Mouse (Mus musculus): ENCODE measurements at regions not wholly inside any gene's neighbourhood (a gene's known extent, or its start where the extent isn't known, plus 50 kb on each side); places are given as distances from the start of the nearest gene placed in this dataset.

DNA sequence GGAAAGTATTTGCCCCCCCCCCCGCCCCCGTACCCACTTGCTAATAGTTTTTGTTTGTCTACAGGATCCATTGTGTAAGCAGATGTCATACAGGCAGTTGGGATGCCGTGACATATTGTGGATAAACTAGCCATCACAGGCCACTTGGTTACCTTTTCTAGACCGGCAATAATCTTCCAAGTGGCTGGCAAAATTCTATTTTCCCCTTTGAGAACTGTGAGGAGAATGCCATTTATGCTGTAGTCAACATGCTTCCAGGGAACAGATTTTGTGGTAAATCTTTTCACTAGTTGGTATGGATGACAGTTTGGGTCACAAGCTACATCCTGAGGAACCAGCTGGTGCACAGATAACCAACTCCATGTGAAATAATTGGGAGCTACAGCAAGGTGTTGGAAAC, 456.5 kb upstream of the Plxna2 start:
- ATAC-seq (ENCODE audit: insufficient number of reproducible peaks, low FRiP score, low TSS enrichment, low read depth): no peak
- no peak overlapping the region for H3K4me3 ChIP-seq (ENCODE audit: low read depth, low read length)
- no peak overlapping the region for H3K27ac ChIP-seq (replicated peaks; ENCODE audit: low read depth, low read length)
- no peaks in the 10 kb centered on the region for H3K27me3 ChIP-seq (ENCODE audit: control insufficient read depth, insufficient read depth, low read length)
- H3K9me3 ChIP-seq (ENCODE audit: control insufficient read depth, low read length): no peaks in the 10 kb centered on the region
- H3K9ac ChIP-seq (ENCODE audit: low read length): no peak overlapping the region
- 89% methylated on average over 4 of the region's 4 CpGs for WGBS
- DNase-seq (ENCODE audit: low spot score): no peak
- H3K36me3 ChIP-seq (ENCODE audit: control insufficient read depth, insufficient read depth, low read length): no peaks in the 10 kb centered on the region
- no peak overlapping the region for H3K4me2 ChIP-seq (ENCODE audit: low read depth, severe bottlenecking)
- no peaks in the 10 kb centered on the region for H3K4me1 ChIP-seq (ENCODE audit: control insufficient read depth, insufficient read depth, low read length)

DNA sequence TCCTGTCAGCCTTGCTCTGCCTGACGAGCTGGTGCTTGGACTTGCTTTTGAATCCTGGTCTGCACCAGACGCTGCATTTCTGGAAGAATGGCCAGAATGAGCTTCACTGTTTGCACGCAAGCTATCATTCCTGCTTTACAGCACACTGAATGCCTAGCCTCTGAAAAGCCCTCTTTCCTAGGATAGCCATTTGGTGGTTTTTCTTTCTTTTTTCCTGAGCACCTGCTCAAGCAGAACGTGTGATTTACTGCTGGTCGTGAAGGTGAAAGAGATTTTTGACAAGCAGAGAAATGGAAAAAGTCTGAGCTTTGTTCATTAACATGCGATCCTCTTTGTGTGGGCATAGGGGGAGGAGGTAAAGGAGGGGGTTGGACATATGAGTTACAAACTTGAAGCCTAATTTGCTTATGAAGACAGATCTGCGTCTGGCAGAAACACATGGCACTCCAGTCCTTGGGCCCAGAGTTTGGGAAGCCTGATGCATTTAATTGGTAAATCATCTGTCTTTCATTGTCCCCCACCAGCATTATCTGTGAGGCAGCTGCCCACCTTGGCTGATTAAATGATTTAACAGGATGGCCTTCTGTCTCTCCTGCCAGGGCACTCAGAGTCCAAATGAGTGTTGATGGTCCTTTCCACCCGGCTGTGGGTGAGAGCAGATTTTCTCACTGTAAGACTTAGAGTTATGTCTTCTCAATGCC, 457.1 kb upstream of the Plxna2 start:
- Histone ChIP-seq H3K27me3 (ENCODE audit: control insufficient read depth, insufficient read depth, low read length) (no peaks in the 10 kb centered on the region), H3K36me3 (ENCODE audit: control insufficient read depth, insufficient read depth, low read length) (no peaks in the 10 kb centered on the region), H3K4me1 (ENCODE audit: control insufficient read depth, insufficient read depth, low read length) (no peaks in the 10 kb centered on the region), H3K27ac (replicated peaks; ENCODE audit: low read depth, low read length) (no peak overlapping the region), H3K9ac (ENCODE audit: low read length) (no peak overlapping the region), H3K9me3 (ENCODE audit: control insufficient read depth, low read length) (no peaks in the 10 kb centered on the region), H3K4me2 (ENCODE audit: low read depth, severe bottlenecking) (no peak overlapping the region), H3K4me3 (ENCODE audit: low read depth, low read length) (no peak overlapping the region)
- ATAC-seq (ENCODE audit: insufficient number of reproducible peaks, low FRiP score, low TSS enrichment, low read depth) (no peak), DNase-seq (ENCODE audit: low spot score) (no peak)
- WGBS: 55% methylated on average over 8 of the region's 8 CpGs

DNA sequence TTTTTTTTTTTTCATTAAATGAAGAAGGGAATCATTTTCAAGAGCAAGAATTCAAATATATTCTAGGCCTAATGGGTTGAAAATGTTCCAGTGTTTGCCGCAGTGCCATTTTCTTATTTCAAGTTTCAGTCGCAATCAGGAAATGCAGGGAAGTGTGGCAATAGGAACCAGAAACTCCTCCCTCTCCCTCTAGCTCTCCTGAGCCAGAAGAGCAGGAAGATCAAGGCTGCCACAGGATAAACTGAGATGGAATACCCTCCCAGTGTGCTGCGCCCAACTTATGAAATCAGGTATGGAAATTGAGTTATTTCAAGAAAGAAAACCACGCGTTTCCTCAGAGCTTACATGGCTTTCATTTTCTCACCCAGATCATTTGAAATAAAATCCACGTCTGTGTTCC, 460.8 kb upstream of the Plxna2 start:
- Histone ChIP-seq H3K4me3 (ENCODE audit: low read depth, low read length) (no peak overlapping the region), H3K9ac (ENCODE audit: low read length) (no peak overlapping the region), H3K27me3 (ENCODE audit: control insufficient read depth, insufficient read depth, low read length) (no peaks in the 10 kb centered on the region), H3K4me2 (ENCODE audit: low read depth, severe bottlenecking) (no peak overlapping the region), H3K36me3 (ENCODE audit: control insufficient read depth, insufficient read depth, low read length) (no peaks in the 10 kb centered on the region), H3K9me3 (ENCODE audit: control insufficient read depth, low read length) (no peaks in the 10 kb centered on the region), H3K4me1 (ENCODE audit: control insufficient read depth, insufficient read depth, low read length) (no peaks in the 10 kb centered on the region), H3K27ac (replicated peaks; ENCODE audit: low read depth, low read length) (no peak overlapping the region)
- ATAC-seq (ENCODE audit: insufficient number of reproducible peaks, low FRiP score, low TSS enrichment, low read depth): no peak
- 87% methylated on average over 6 of the region's 6 CpGs for WGBS
- no peak for DNase-seq (ENCODE audit: low spot score)

DNA sequence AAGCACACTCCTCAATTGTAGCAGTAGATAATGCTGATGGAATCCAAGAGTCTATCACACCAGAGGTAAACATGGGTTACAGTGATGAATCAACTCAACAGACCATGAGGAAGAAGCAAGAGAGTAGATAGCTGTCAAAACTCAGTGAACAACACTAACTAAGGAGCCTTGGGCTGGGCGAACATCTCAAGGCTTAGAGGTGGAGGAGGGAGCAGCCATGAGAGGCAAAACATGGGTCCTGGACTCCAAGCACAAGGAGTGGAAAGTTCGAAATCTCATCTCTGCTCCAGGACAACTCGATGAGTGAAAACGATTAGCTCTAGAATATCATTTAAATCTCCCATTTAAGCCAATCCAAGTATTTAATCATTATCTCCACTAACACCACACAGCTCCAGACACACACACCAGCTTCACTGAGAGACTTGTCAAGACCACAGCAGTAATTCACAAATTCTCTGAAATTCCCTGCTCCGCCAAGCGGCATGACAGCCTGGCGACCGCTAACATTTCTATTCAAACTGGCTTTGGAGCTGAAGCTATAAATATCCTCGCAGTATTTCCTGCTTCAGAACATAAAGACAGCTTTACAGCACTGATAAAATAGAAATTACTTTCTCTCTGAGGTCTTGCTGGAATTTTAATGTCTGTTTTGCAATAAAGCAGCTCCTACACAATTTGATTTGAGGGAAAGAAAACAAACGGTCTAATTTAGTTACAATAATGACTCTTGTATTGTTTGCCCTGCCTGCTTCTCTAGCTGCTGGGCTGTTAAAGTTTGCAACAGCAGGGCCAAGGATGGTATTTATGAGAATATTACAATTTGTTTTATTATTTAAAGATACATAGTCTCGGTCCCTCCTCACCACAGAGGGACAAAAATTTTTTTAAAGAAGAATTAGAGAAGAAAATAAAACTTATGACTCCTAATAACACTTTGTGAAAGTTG, 469.3 kb upstream of the Plxna2 start:
- DNase-seq (ENCODE audit: low spot score): peak; percentile 41
- Histone ChIP-seq H3K4me3 (ENCODE audit: low read depth, low read length) (no peak overlapping the region), H3K27ac (replicated peaks; ENCODE audit: low read depth, low read length) (no peak overlapping the region), H3K4me1 (ENCODE audit: control insufficient read depth, insufficient read depth, low read length) (no peaks in the 10 kb centered on the region), H3K4me2 (ENCODE audit: low read depth, severe bottlenecking) (no peak overlapping the region; the same call in 1 of the 2 replicates), H3K9ac (ENCODE audit: low read length) (no peak overlapping the region), H3K36me3 (ENCODE audit: control insufficient read depth, insufficient read depth, low read length) (no peaks in the 10 kb centered on the region), H3K27me3 (ENCODE audit: control insufficient read depth, insufficient read depth, low read length) (no peaks in the 10 kb centered on the region), H3K9me3 (ENCODE audit: control insufficient read depth, low read length) (no peaks in the 10 kb centered on the region)
- 56% methylated on average over 11 of the region's 11 CpGs for WGBS
- 0 out of 2 replicates have a peak, but pooled peaks have one; percentile 35 for ATAC-seq (ENCODE audit: insufficient number of reproducible peaks, low FRiP score, low TSS enrichment, low read depth)

DNA sequence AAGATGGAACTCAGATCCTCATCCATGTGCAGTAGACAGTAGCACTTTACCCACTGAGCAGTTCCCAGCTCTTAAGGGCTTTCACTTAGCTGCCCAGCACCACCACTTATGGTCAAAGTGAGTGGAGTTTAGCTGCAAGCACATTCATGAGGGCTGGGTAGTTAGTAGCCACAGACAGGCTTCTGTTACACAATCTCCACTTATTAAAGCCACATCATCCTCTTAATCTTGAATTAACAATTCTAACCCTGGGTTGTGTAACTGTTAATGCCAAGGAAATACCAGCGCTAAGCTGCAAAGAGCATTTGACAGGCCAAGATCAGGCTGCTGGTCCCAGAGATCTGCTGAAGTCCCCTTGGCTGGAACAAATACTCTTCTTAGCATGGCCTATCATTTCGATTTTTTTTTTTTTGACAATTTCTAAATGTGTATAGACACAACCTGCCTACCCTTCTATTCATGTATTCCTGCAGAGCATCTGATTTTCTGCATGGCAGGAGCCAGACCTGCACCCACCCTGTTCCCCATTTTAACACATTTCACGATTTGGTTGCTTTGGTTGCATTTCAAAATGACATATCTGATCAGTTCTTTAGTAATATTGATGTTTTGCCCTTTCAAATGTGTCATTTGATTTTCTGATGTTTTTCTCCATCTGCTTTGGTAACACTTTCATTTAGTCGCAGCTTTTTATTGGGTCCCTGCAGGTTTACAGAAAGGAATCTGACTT, 500.2 kb upstream of the Plxna2 start:
- no peak overlapping the region for H3K4me3 ChIP-seq (ENCODE audit: low read depth, low read length)
- H3K27me3 ChIP-seq (ENCODE audit: control insufficient read depth, insufficient read depth, low read length): 0 out of 2 replicates have a peak, but pooled peaks cover 4% of the 10 kb centered on the region
- H3K9me3 ChIP-seq (ENCODE audit: control insufficient read depth, low read length): no peaks in the 10 kb centered on the region
- no peaks in the 10 kb centered on the region for H3K36me3 ChIP-seq (ENCODE audit: control insufficient read depth, insufficient read depth, low read length)
- no peak for ATAC-seq (ENCODE audit: insufficient number of reproducible peaks, low FRiP score, low TSS enrichment, low read depth)
- WGBS: 83% methylated on average over 4 of the region's 4 CpGs
- no peak overlapping the region for H3K27ac ChIP-seq (replicated peaks; ENCODE audit: low read depth, low read length)
- no peaks in the 10 kb centered on the region for H3K4me1 ChIP-seq (ENCODE audit: control insufficient read depth, insufficient read depth, low read length)
- no peak overlapping the region for H3K9ac ChIP-seq (ENCODE audit: low read length)
- H3K4me2 ChIP-seq (ENCODE audit: low read depth, severe bottlenecking): no peak overlapping the region
- DNase-seq (ENCODE audit: low spot score): no peak

DNA sequence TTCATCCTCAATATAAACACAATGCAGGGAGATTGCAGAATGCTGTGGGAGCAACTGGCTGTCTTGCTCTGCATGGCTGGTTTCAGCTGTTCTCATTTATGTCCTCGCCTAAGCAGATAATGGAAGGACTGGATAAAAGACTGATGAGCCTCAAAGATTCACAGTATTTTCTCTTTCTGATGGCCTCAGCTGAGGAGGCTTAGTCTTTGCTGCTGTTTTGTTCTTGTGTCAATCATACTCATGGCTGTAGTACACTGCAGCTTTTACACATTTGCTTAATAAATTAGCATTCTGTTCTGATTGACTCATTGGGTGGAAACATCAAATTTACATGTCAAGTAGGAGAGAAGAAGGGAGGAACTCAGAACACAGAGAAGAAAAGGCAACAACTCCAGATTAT, 503.6 kb upstream of the Plxna2 start:
- WGBS: 72% methylated on average over 1 of the region's 1 CpGs
- peaks cover 9% of the 10 kb centered on the region; the same call in 1 of the 2 replicates for H3K27me3 ChIP-seq (ENCODE audit: control insufficient read depth, insufficient read depth, low read length)
- no peak for ATAC-seq (ENCODE audit: insufficient number of reproducible peaks, low FRiP score, low TSS enrichment, low read depth)

DNA sequence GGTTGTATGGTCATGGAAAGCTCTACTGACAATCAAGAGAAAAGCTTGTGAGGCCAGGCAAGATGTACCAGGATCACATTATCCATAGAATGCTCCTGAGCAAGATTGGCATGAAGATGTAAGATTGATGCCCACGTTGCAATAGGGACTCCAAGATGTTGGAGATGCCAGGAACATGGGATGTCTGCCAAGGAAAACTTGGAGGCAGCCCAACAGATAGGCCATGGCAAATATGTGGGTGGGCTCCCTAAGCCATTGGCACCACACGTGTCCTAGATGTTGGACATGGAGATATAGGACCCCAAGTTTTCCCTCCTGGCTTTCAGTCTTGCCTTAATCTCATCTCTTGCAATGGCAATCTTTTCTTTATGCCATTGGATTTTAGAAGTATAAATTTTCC, 506.1 kb upstream of the Plxna2 start:
- 78% methylated on average over 2 of the region's 2 CpGs for WGBS
- Histone ChIP-seq H3K4me1 (ENCODE audit: control insufficient read depth, insufficient read depth, low read length) (no peaks in the 10 kb centered on the region), H3K4me2 (ENCODE audit: low read depth, severe bottlenecking) (no peak overlapping the region), H3K9ac (ENCODE audit: low read length) (no peak overlapping the region), H3K36me3 (ENCODE audit: control insufficient read depth, insufficient read depth, low read length) (no peaks in the 10 kb centered on the region), H3K9me3 (ENCODE audit: control insufficient read depth, low read length) (no peaks in the 10 kb centered on the region), H3K27me3 (ENCODE audit: control insufficient read depth, insufficient read depth, low read length) (peaks cover 12% of the 10 kb centered on the region; the same call in 1 of the 2 replicates), H3K4me3 (ENCODE audit: low read depth, low read length) (no peak overlapping the region), H3K27ac (replicated peaks; ENCODE audit: low read depth, low read length) (no peak overlapping the region)
- ATAC-seq (ENCODE audit: insufficient number of reproducible peaks, low FRiP score, low TSS enrichment, low read depth) (no peak), DNase-seq (ENCODE audit: low spot score) (no peak)

More for the DNA sequence above, 503.6 kb upstream of the Plxna2 start:
- no peak overlapping the region for H3K4me2 ChIP-seq (ENCODE audit: low read depth, severe bottlenecking)
- H3K9ac ChIP-seq (ENCODE audit: low read length): no peak overlapping the region
- no peak overlapping the region for H3K27ac ChIP-seq (replicated peaks; ENCODE audit: low read depth, low read length)
- H3K36me3 ChIP-seq (ENCODE audit: control insufficient read depth, insufficient read depth, low read length): no peaks in the 10 kb centered on the region
- no peak for DNase-seq (ENCODE audit: low spot score)
- no peak overlapping the region for H3K4me3 ChIP-seq (ENCODE audit: low read depth, low read length)
- H3K9me3 ChIP-seq (ENCODE audit: control insufficient read depth, low read length): no peaks in the 10 kb centered on the region
- H3K4me1 ChIP-seq (ENCODE audit: control insufficient read depth, insufficient read depth, low read length): no peaks in the 10 kb centered on the region
